Mouse (Mus musculus): ENCODE data around the gene Leng9. TPM values are rescaled to one million over a fixed set of nuclear protein-coding genes. Genes with fewer than 3 reads are reported as not detected.

Leng9 gene
- polyA plus RNA-seq, 1 experiment, result 2.4 TPM

DNA sequence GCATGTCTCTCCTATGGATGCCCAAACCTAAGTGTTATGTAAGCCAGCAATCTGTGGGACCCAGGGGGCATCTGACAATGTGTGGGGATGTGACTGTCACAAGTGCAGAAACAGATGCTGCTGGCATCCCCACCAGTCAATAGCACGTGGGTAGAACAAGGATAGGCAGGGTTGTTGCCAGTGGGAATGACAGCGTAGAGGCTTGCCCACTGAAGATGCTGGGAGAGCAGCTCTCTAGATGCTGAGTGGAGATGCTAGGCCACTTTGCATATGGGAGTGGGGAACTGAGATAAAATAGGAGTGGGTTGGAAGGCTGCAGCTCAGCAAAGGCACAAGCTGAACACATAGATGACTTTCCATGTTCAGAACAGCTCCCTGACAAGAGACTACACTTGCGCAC lies 17.6 kb downstream of the Leng9 start:
- Histone ChIP-seq H3K27ac (ENCODE audit: control insufficient read depth, insufficient read depth, low read depth, low read length, poor library complexity) (no peak overlapping the region), H3K4me1 (ENCODE audit: control insufficient read depth, insufficient read depth, low read length) (no peaks in the 10 kb centered on the region), H3K4me3 (replicated peaks; ENCODE audit: control insufficient read depth, low read depth, low read length) (no peak overlapping the region)
- no peak for TF ChIP-seq CTCF (IDR thresholded peaks at IDR 0.05; ENCODE audit: control insufficient read depth, insufficient read depth, low read length)
- no peak for TF ChIP-seq POLR2A (IDR thresholded peaks at IDR 0.05; ENCODE audit: borderline replicate concordance, control insufficient read depth, low read depth, low read length)
- 91% methylated on average over 3 of the region's 3 CpGs for WGBS

DNA sequence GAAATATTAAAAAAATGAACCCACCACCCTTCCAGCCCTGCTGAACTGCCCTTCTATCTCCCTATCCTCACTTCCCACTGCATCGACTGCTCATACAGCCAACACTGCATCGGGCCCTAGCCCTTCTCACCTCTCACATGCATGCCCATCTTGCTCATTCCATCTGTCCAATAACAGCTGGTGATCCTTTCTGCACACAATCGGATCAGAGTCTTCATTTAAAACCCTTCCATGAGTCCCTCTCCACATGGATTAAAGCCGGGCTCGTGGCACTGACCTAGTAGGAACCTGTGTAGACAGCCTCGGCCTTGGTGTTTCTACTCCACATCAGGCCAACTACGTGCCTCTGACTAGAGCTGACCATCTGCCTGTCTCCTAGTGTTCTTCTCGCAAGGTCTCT lies 18.2 kb downstream of the Leng9 start:
- H3K4me3 ChIP-seq (replicated peaks; ENCODE audit: control insufficient read depth, low read depth, low read length), result no peak overlapping the region
- no peaks in the 10 kb centered on the region for H3K4me1 ChIP-seq (ENCODE audit: control insufficient read depth, insufficient read depth, low read length)
- H3K27ac ChIP-seq (ENCODE audit: control insufficient read depth, insufficient read depth, low read depth, low read length, poor library complexity), result no peak overlapping the region
- WGBS, result 82% methylated on average over 8 of the region's 8 CpGs
- TF ChIP-seq POLR2A (IDR thresholded peaks at IDR 0.05; ENCODE audit: borderline replicate concordance, control insufficient read depth, low read depth, low read length) (no peak), CTCF (IDR thresholded peaks at IDR 0.05; ENCODE audit: control insufficient read depth, insufficient read depth, low read length) (no peak)

DNA sequence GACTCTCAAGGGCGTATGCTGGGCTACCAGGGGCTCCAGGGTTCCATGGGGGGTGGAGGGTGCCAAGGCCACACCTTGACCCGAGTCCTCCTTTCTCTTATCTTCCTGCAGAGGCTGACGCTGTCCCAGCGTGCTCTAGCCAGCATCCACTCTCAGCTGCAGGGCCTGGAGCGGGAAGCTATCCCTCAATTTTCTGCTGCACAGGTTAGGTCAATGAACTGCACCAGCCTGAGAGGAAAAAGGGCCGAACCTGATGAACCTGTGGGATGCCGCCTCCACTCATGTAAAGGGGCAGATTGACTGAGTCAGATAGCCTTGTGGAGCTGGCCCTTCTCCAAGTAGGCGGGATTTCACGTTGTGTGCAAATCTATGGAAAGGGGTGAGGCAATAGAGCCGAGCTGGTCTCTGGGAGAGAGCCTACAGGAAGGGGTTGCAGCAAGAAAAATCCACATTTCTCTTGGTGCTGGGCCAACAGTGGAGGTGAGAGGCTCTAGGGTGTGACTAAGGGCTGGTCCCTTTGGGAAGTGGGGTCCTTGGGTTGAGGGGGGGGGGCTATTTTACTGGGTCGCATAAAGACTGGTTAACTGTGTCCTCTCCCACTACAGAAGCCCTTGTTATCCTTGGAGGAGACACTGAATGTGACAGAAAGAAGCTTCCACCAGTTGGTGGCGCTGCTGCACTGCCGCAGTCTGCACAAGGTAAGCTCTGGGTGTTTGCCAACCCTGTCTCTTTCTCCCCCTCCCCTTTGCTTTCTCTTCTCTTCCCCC lies 19.3 kb downstream of the Leng9 start:
- TF ChIP-seq POLR2A (IDR thresholded peaks at IDR 0.05; ENCODE audit: borderline replicate concordance, control insufficient read depth, low read depth, low read length) (no peak), CTCF (IDR thresholded peaks at IDR 0.05; ENCODE audit: control insufficient read depth, insufficient read depth, low read length) (peak; percentile 98)
- no peaks in the 10 kb centered on the region for H3K4me1 ChIP-seq (ENCODE audit: control insufficient read depth, insufficient read depth, low read length)
- H3K27ac ChIP-seq (ENCODE audit: control insufficient read depth, insufficient read depth, low read depth, low read length, poor library complexity), result no peak overlapping the region
- WGBS, result 34% methylated on average over 13 of the region's 13 CpGs
- H3K4me3 ChIP-seq (replicated peaks; ENCODE audit: control insufficient read depth, low read depth, low read length), result no peak overlapping the region

DNA sequence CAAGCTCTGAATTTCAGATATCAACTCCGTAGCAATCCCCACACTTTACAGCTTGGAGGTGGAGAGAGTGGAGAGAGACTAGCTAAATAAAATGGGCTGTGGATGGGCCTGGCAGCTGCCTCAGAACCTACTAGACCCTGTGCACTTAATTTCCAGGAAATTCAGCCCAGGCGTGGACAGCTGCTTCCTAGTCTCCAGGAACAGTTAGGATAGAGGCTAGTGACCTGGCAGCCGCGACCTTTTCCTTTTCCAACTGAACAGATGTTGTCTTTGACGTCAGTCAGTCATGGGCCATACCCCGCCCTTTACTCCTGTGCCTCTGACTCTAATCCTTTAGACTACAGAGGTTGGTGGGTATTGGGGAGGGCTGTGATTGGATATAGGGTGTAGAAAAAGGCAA lies 21.3 kb downstream of the Leng9 start:
- TF ChIP-seq POLR2A (IDR thresholded peaks at IDR 0.05; ENCODE audit: borderline replicate concordance, control insufficient read depth, low read depth, low read length), result no peak
- TF ChIP-seq CTCF (IDR thresholded peaks at IDR 0.05; ENCODE audit: control insufficient read depth, insufficient read depth, low read length), result no peak
- WGBS, result 63% methylated on average over 6 of the region's 6 CpGs
- no peaks in the 10 kb centered on the region for H3K4me1 ChIP-seq (ENCODE audit: control insufficient read depth, insufficient read depth, low read length)
- H3K4me3 ChIP-seq (replicated peaks; ENCODE audit: control insufficient read depth, low read depth, low read length), result no peak overlapping the region
- no peak overlapping the region for H3K27ac ChIP-seq (ENCODE audit: control insufficient read depth, insufficient read depth, low read depth, low read length, poor library complexity)

DNA sequence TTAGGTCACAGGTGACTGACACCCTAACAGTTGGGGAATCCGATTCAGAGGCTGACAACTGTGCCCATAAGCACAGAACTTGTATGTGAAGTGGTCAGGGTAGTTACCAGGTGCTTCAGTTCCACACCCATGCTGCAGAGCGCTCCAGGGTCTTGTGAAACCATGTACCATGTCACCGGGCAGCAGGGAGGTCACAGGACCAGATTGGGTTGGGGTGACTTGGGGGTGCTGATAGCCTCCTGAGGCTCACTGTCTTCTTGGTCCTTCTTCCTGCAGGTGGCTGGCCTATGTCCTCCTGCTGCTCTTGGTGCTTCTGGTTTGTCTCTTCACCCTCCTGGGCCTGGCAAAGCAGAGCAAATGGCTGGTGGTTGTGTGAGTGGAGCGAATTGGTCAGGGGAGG lies 22.3 kb downstream of the Leng9 start:
- TF ChIP-seq POLR2A (IDR thresholded peaks at IDR 0.05; ENCODE audit: borderline replicate concordance, control insufficient read depth, low read depth, low read length) (no peak), CTCF (IDR thresholded peaks at IDR 0.05; ENCODE audit: control insufficient read depth, insufficient read depth, low read length) (no peak)
- WGBS, result 70% methylated on average over 4 of the region's 4 CpGs
- Histone ChIP-seq H3K27ac (ENCODE audit: control insufficient read depth, insufficient read depth, low read depth, low read length, poor library complexity) (no peak overlapping the region), H3K4me1 (ENCODE audit: control insufficient read depth, insufficient read depth, low read length) (no peaks in the 10 kb centered on the region), H3K4me3 (replicated peaks; ENCODE audit: control insufficient read depth, low read depth, low read length) (no peak overlapping the region)

DNA sequence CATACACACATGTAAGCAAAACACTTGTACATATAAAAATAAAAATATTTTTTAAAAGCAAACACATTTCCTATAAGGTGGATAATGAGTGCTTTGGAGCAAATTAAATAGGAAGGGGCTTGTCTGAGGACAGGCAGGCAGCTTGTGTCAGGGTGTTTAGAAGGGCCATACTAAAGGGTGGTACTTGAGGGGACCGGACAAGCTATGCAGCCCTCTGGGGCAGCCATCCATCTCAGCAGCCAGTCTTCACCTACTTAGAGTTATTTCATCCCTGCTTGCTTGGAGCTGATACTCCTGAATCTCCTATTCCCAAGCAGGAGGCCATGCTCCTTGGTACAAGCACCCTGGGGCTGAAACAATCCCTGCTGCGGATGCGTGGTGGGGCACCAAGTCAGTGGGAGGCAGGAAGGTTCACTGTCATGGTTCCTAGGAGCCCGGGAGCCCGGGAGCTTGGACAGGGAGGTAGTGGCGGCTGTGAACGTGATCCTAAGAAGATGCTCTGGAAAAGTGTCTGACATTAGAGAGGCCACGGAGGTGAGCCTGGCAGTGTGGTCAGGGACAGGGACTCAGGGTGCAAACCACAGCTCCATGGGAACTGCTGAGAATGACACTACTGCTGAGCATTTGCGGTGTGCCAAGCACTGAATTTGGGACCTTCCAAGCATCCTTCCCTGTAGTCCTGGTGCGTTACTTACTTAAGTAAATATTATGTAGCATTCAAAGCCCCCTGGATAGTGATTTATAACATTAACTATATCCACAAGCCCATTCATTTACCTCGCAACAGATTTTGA lies 23.0 kb downstream of the Leng9 start:
- no peak overlapping the region for H3K4me3 ChIP-seq (replicated peaks; ENCODE audit: control insufficient read depth, low read depth, low read length)
- no peak for TF ChIP-seq POLR2A (IDR thresholded peaks at IDR 0.05; ENCODE audit: borderline replicate concordance, control insufficient read depth, low read depth, low read length)
- TF ChIP-seq CTCF (IDR thresholded peaks at IDR 0.05; ENCODE audit: control insufficient read depth, insufficient read depth, low read length), result no peak
- 90% methylated on average over 11 of the region's 11 CpGs for WGBS
- no peaks in the 10 kb centered on the region for H3K4me1 ChIP-seq (ENCODE audit: control insufficient read depth, insufficient read depth, low read length)
- H3K27ac ChIP-seq (ENCODE audit: control insufficient read depth, insufficient read depth, low read depth, low read length, poor library complexity), result no peak overlapping the region

DNA sequence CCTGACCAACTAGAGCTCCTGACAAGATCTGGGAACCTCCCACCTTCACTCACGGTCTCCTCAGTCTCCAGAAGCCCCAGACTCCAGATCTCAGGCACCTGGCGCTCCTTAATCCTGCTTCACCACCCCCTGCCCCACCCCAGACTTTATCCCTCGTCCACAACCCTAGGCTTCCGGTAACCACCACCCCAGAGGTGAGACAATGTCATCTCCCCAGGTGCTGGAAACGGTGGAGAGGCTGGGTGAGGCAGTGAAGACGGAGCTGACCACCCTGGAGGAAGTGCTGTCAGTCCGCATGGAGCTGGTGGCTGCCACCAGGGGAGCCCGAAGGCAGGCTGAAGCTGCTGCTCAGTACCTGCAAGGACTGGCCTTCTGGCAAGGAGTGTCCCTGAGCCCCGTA lies 24.9 kb downstream of the Leng9 start:
- Histone ChIP-seq H3K4me3 (replicated peaks; ENCODE audit: control insufficient read depth, low read depth, low read length) (no peak overlapping the region), H3K4me1 (ENCODE audit: control insufficient read depth, insufficient read depth, low read length) (no peaks in the 10 kb centered on the region), H3K27ac (ENCODE audit: control insufficient read depth, insufficient read depth, low read depth, low read length, poor library complexity) (no peak overlapping the region)
- TF ChIP-seq CTCF (IDR thresholded peaks at IDR 0.05; ENCODE audit: control insufficient read depth, insufficient read depth, low read length), result no peak
- TF ChIP-seq POLR2A (IDR thresholded peaks at IDR 0.05; ENCODE audit: borderline replicate concordance, control insufficient read depth, low read depth, low read length), result no peak
- WGBS, result 32% methylated on average over 9 of the region's 9 CpGs

DNA sequence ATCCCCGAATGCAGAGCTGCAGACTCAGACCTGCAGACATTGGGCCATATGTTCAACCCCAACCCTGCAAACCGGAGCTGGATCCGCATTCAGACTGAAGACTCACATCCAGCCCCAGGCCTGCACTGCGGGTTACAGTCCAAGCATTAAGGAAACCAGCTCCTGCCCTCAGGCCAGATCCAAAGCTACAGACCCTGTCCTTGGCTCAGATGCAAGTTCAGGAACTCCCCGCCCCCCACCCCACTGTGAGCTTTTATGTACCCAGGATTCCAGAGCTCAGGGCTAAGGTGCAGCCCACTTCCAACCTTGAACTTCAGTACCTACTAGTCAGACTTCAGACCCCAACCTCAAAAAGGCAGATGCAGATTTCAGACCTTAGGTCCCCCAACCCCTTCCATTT lies 25.3 kb downstream of the Leng9 start:
- H3K27ac ChIP-seq (ENCODE audit: control insufficient read depth, insufficient read depth, low read depth, low read length, poor library complexity), result no peak overlapping the region
- no peak overlapping the region for H3K4me3 ChIP-seq (replicated peaks; ENCODE audit: control insufficient read depth, low read depth, low read length)
- no peaks in the 10 kb centered on the region for H3K4me1 ChIP-seq (ENCODE audit: control insufficient read depth, insufficient read depth, low read length)
- TF ChIP-seq CTCF (IDR thresholded peaks at IDR 0.05; ENCODE audit: control insufficient read depth, insufficient read depth, low read length), result no peak
- no peak for TF ChIP-seq POLR2A (IDR thresholded peaks at IDR 0.05; ENCODE audit: borderline replicate concordance, control insufficient read depth, low read depth, low read length)
- 58% methylated on average over 5 of the region's 5 CpGs for WGBS
